Mouse (Mus musculus) cerebellum, adult 2 months (tissue): ENCODE results near the gene Zfp697.

ENCODE experiments used
- CTCF ChIP-seq: fragments of 200-500 bp; IDR thresholded peaks from 2 replicates; pipeline ENCODE4 v1.5.1; 2011; ENCODE audit warnings: low read depth, mild to moderate bottlenecking, control low read depth, low read length, moderate library complexity, borderline replicate concordance; ENCODE audit not compliant: insufficient read depth
- POLR2A ChIP-seq: fragments of 200-500 bp; IDR thresholded peaks from 2 replicates; pipeline ENCODE4 v1.6.1; 2011; ENCODE audit warnings: low read length, control low read depth, borderline replicate concordance; ENCODE audit not compliant: insufficient read depth

GRCm38 (mm10) chr3:98336661-98337654, 45.3 kb upstream of the Zfp697 start:
- TF ChIP-seq CTCF (no peak), POLR2A (no peak)
